Mouse (Mus musculus) thymus, adult 2 months (tissue): ENCODE results near the gene Gxylt1.
"Not testable (repeated sequence)": the region's sequence is repeated elsewhere in the genome, so short reads cannot be mapped to it uniquely, and the experiment has no call there.

Experiments used
- CTCF ChIP-seq: fragments of 200-500 bp; IDR thresholded peaks from 2 replicates; pipeline ENCODE4 v1.5.1; 2012; ENCODE audit warnings: mild to moderate bottlenecking, control low read depth, low read length, moderate library complexity, borderline replicate concordance; ENCODE audit not compliant: control insufficient read depth, poor library complexity, insufficient read depth; ENCODE audit errors: extremely low read depth
- POLR2A ChIP-seq: fragments of 200-500 bp; IDR thresholded peaks from 2 replicates; pipeline ENCODE4 v1.6.1; 2012; ENCODE audit warnings: mild to moderate bottlenecking, low read length, control low read depth, moderate library complexity; ENCODE audit not compliant: control insufficient read depth, poor library complexity, insufficient read depth; ENCODE audit errors: extremely low read depth

- TF ChIP-seq CTCF, POLR2A: not testable (repeated sequence)
These were observed 35.3 kb upstream of the Gxylt1 start for GRCm38 (mm10) chr15:93310304-93310703.
